Mouse (Mus musculus) myocyte (in vitro differentiated cells): ENCODE data around the gene Grwd1.

Experiments used
- CEBPB ChIP-seq: IDR thresholded peaks from 2 replicates; pipeline ENCODE4 v1.6.1; 2011; ENCODE audit warnings: mild to moderate bottlenecking, moderate library complexity; ENCODE audit not compliant: poor library complexity, insufficient read depth, severe bottlenecking
- E2F4 ChIP-seq: IDR thresholded peaks from one replicate; pipeline ENCODE4 v1.6.1; 2011; ENCODE audit warnings: mild to moderate bottlenecking, control low read depth, moderate library complexity; ENCODE audit not compliant: insufficient read depth
- MAX ChIP-seq: IDR thresholded peaks from one replicate; pipeline ENCODE4 v1.6.1; 2011; ENCODE audit warnings: low read depth, mild to moderate bottlenecking, control low read depth
- MYOD1 ChIP-seq, 3 experiments: IDR thresholded peaks; one replicate each; pipeline ENCODE4 v1.6.1; 2011; ENCODE audit warnings: control low read depth in 2 of 3, low read depth in 2 of 3, mild to moderate bottlenecking in 2 of 3, moderate library complexity in 1 of 3; ENCODE audit not compliant: insufficient read length in 2 of 3, control insufficient read depth in 1 of 3
- MYOG ChIP-seq, 3 experiments: IDR thresholded peaks; one replicate each; pipeline ENCODE4 v1.6.1; 2011; ENCODE audit warnings: control low read depth in 2 of 3, low read depth in 2 of 3, mild to moderate bottlenecking in 2 of 3; ENCODE audit not compliant: insufficient read length in 2 of 3, control insufficient read depth in 1 of 3, insufficient read depth in 1 of 3
- POLR2A ChIP-seq: IDR thresholded peaks from one replicate; pipeline ENCODE4 v1.6.1; 2011; ENCODE audit warnings: low read depth, mild to moderate bottlenecking, control low read depth, moderate library complexity; ENCODE audit not compliant: insufficient read length
- POLR2AphosphoS2 ChIP-seq: IDR thresholded peaks from one replicate; pipeline ENCODE4 v1.6.1; 2011; ENCODE audit warnings: low read depth, control low read depth; ENCODE audit not compliant: insufficient read length
- REST ChIP-seq: IDR thresholded peaks from one replicate; pipeline ENCODE4 v1.6.1; 2011; ENCODE audit warnings: mild to moderate bottlenecking, control low read depth, moderate library complexity; ENCODE audit not compliant: insufficient read depth, insufficient read length
- SRF ChIP-seq: IDR thresholded peaks from one replicate; pipeline ENCODE4 v1.6.1; 2011; ENCODE audit warnings: low read depth; ENCODE audit not compliant: control insufficient read depth, insufficient read length
- TCF12 ChIP-seq: IDR thresholded peaks from one replicate; pipeline ENCODE4 v1.6.1; 2011; ENCODE audit warnings: mild to moderate bottlenecking, control low read depth; ENCODE audit not compliant: poor library complexity, insufficient read depth, severe bottlenecking
- TCF3 ChIP-seq: IDR thresholded peaks from one replicate; pipeline ENCODE4 v1.6.1; 2011; ENCODE audit warnings: low read depth, control low read depth; ENCODE audit not compliant: insufficient read length
- USF1 ChIP-seq: IDR thresholded peaks from one replicate; pipeline ENCODE4 v1.6.1; 2011; ENCODE audit warnings: low read depth, mild to moderate bottlenecking, control low read depth, moderate library complexity

GRCm38 (mm10) chr7:45856950-45857901 lies 26.5 kb upstream of the Grwd1 start:
- TF ChIP-seq TCF12 (no peak), POLR2AphosphoS2 (no peak), POLR2A (no peak), MYOG (IDR thresholded peaks at IDR 0.05; ENCODE audit: control insufficient read depth in 1 of 3, insufficient read depth in 1 of 3, insufficient read length in 2 of 3, low read depth in 2 of 3) (no peak), MAX (no peak), USF1 (no peak), E2F4 (no peak), MYOD1 (IDR thresholded peaks at IDR 0.05; ENCODE audit: control insufficient read depth in 1 of 3, insufficient read length in 2 of 3, low read depth in 2 of 3) (no peak), REST (no peak), TCF3 (no peak), SRF (no peak), CEBPB (no peak)
